Mouse (Mus musculus) A20 (cell line): Measurements from ENCODE around the gene Zbtb38.
A peak's percentile ranks its signal among the peaks of the same experiment; 100 is the strongest.

Experiments used
- DNase-seq: peaks from one replicate; pipeline ENCODE4 v3.0.0-alpha.2; 2011; ENCODE audit warnings: low read depth, low spot score

Gene Zbtb38

GRCm38 (mm10) chr9:96752603-96753114 is at the start of gene Zbtb38:
Gene Zbtb38 (minus strand): TSS chr9:96752831.
- peak; percentile 88 for DNase-seq

GRCm38 (mm10) chr9:96800131-96800825 is 47.6 kb upstream of the Zbtb38 start:
- DNase-seq = peak; percentile 72

- no peak for DNase-seq
These were observed 44.7 kb upstream of the Zbtb38 start for GRCm38 (mm10) chr9:96797311-96797710.

GRCm38 (mm10) chr9:96795399-96795928 is 42.8 kb upstream of the Zbtb38 start:
- no peak for DNase-seq

GRCm38 (mm10) chr9:96794601-96795000 is 42.0 kb upstream of the Zbtb38 start:
- DNase-seq = no peak

GRCm38 (mm10) chr9:96792543-96792942 is 39.9 kb upstream of the Zbtb38 start:
- DNase-seq = no peak

- peak; percentile 45 for DNase-seq
These were observed 37.9 kb upstream of the Zbtb38 start for GRCm38 (mm10) chr9:96790389-96791007.

GRCm38 (mm10) chr9:96789906-96790305 is 37.3 kb upstream of the Zbtb38 start:
- no peak for DNase-seq

- DNase-seq = no peak
These were observed 35.2 kb upstream of the Zbtb38 start for GRCm38 (mm10) chr9:96787797-96788196.

GRCm38 (mm10) chr9:96785871-96786342 is 33.3 kb upstream of the Zbtb38 start:
- peak; percentile 21 for DNase-seq

- no peak for DNase-seq
These were observed 32.6 kb upstream of the Zbtb38 start for GRCm38 (mm10) chr9:96785187-96785586.

GRCm38 (mm10) chr9:96783667-96784066 is 31.0 kb upstream of the Zbtb38 start:
- DNase-seq = no peak

GRCm38 (mm10) chr9:96783258-96783657 is 30.6 kb upstream of the Zbtb38 start:
- DNase-seq = no peak

GRCm38 (mm10) chr9:96782062-96782461 is 29.4 kb upstream of the Zbtb38 start:
- DNase-seq = no peak

GRCm38 (mm10) chr9:96773146-96773545 is 20.5 kb upstream of the Zbtb38 start:
- DNase-seq = no peak

GRCm38 (mm10) chr9:96770443-96770842 is 17.8 kb upstream of the Zbtb38 start:
- DNase-seq = no peak

GRCm38 (mm10) chr9:96769651-96770050 is 17.0 kb upstream of the Zbtb38 start:
- no peak for DNase-seq

GRCm38 (mm10) chr9:96767874-96768273 is 15.2 kb upstream of the Zbtb38 start:
- DNase-seq = no peak

- no peak for DNase-seq
These were observed 13.4 kb upstream of the Zbtb38 start for GRCm38 (mm10) chr9:96766078-96766477.

GRCm38 (mm10) chr9:96765410-96765809 is 12.8 kb upstream of the Zbtb38 start:
- DNase-seq = no peak

GRCm38 (mm10) chr9:96763847-96764631 is 11.4 kb upstream of the Zbtb38 start:
- peak; percentile 44 for DNase-seq

GRCm38 (mm10) chr9:96763025-96763424 is 10.4 kb upstream of the Zbtb38 start:
- DNase-seq = no peak
